Mouse (Mus musculus): ENCODE results near the gene Gm45618.

The Gm45618 gene

DNA sequence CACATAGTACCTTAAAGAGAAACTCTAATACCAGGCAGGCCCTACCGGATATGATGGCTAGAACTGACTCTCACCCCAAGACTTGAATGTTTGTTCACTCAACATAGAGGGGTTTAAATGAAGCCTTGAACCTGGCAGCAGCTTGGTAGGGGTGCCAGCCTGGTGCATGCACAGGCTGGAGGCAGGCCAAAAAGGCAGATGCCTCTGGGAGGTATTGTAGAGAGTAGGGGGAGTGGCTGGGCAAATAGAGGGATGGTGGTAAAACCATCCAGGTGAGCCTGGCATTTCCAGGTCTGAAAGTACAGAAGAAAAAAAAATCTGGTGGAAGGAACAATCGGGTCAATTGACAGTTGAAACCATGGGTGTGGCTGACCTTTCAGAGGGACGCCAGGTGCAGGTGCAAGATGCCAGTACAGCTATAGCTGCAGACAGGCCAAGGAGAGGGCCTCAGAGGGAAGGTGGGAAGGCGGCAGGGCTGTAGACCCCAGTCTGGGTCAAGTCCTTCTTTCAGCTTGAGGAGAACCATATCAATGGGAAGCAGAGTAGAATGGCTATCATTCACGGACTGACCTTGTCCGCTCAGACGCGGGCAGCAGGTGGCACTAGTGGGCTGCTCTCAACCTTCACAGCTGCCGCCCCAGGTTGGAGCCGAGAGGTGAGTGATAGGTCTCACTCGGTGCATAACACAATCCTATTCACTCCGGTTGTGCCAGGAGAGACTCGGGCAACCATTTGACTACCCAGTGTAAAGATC is 49.9 kb downstream of the Gm45618 start:
- DNase-seq (ENCODE audit: low read depth, low spot score) = peak; percentile 63

All from 3T3-L1 (cell line).